Comparison of ENCODE assay signal across 9 mouse cellular contexts in the genomic region with DNA sequence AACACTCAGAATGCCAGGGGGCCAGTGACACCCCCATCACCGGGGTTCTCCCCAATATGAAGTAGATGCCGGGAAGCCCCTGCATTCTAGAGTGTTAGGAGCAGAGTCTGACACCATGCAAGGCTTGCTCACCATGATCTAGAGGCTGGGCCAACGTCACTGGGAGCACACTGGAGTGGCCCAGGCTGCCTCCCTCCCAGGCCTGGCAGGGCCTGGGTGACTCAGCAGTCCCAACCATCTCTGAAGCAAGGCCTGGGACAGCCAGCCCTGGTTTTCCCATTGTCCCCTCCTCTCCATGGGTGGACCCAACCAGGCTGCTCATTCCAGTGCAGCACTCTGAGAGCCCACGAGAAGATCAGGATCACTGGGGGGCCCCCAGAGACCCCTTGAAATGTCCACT. TPM values are rescaled to one million over a fixed set of nuclear protein-coding genes. Genes with fewer than 3 reads are reported as not detected.
DNase-seq lines count a peak whose midpoint lies in the region; ATAC-seq and TF ChIP-seq lines count a peak whose summit lies in the region.
"Had no signal": no experiment of that assay in that cellular context is flagged by ENCODE, and none has a peak within 500 bp of the region (broad histone marks: within the 10 kb centered on the region; RNA-seq: fewer than 3 reads in every experiment).

No protein-coding gene starts in this region.

- H3K79me2 ChIP-seq in CH12.LX (replicated peaks; ENCODE audit: control insufficient read depth, extremely low read depth, insufficient read depth, poor library complexity, severe bottlenecking): no peaks in the 10 kb centered on the region

- dilution Hi-C loops in CH12.LX (cut with MboI; ENCODE audit: extremely low pct_ligation_motif_present, extremely low pct_unique_long_range_greater_than_20kb, low sequenced_read_pairs): no loop called here

- H3K9me3 ChIP-seq in CH12.LX (replicated peaks; ENCODE audit: low read length): peaks cover 5% of the 10 kb centered on the region
- H3K9me3 ChIP-seq in embryonic facial prominence, embryonic 12.5 days: no peaks in the 10 kb centered on the region
- H3K9me3 ChIP-seq in hindbrain, embryonic 14.5 days (ENCODE audit: control insufficient read depth, low read length): no peaks in the 10 kb centered on the region

- no peak overlapping the region for H3K27ac ChIP-seq in CH12.LX (ENCODE audit: insufficient read depth, low read depth)
- peak overlapping the region; percentile 83 for H3K27ac ChIP-seq in embryonic facial prominence, embryonic 12.5 days
- peak overlapping the region; percentile 62 for H3K27ac ChIP-seq in hindbrain, embryonic 14.5 days

- H3K4me2 ChIP-seq in CH12.LX (ENCODE audit: insufficient read depth, low read depth, poor library complexity, severe bottlenecking): 0 out of 2 replicates have a peak overlapping the region, but pooled peaks have one; percentile 42
- peak overlapping the region; percentile 21 for H3K4me2 ChIP-seq in embryonic facial prominence, embryonic 12.5 days (replicated peaks)
- H3K4me2 ChIP-seq in hindbrain, embryonic 14.5 days (replicated peaks): 0 out of 2 replicates have a peak overlapping the region, but pooled peaks have one; percentile 6

- H3K9ac ChIP-seq in CH12.LX (ENCODE audit: insufficient read depth, low read depth): no peak overlapping the region
- H3K9ac ChIP-seq in embryonic facial prominence, embryonic 12.5 days: peak overlapping the region; percentile 24; the same call in 1 of the 2 replicates
- H3K9ac ChIP-seq in hindbrain, embryonic 14.5 days: peak overlapping the region; percentile 20; the same call in 1 of the 2 replicates

- ATAC-seq in embryonic facial prominence, embryonic 12.5 days (ENCODE audit: insufficient number of reproducible peaks, insufficient read depth, low FRiP score, low TSS enrichment): no peak
- ATAC-seq in hindbrain, embryonic 14.5 days (ENCODE audit: low FRiP score): no peak
- no peak for ATAC-seq in monocyte, adult 5-6 weeks (replicated peaks; ENCODE audit: insufficient number of reproducible peaks, low FRiP score, low TSS enrichment, poor library complexity, severe bottlenecking)

- H3K4me3 ChIP-seq in CH12.LX (replicated peaks in 1 of 3; ENCODE audit: low read depth in 2 of 3, low read length in 2 of 3, poor library complexity in 1 of 3): peak overlapping the region in 1 of 3 experiments; percentile 33
- no peak overlapping the region for H3K4me3 ChIP-seq in embryonic facial prominence, embryonic 12.5 days
- no peak overlapping the region for H3K4me3 ChIP-seq in hindbrain, embryonic 14.5 days (replicated peaks; ENCODE audit: low read length)

- no peak for TF ChIP-seq RAD21 in CH12.LX (IDR thresholded peaks at IDR 0.05; ENCODE audit: low read depth, low read length)

- H3K27me3 ChIP-seq in CH12.LX (replicated peaks): peaks cover 12% of the 10 kb centered on the region
- H3K27me3 ChIP-seq in embryonic facial prominence, embryonic 12.5 days: peaks cover 11% of the 10 kb centered on the region; the same call in 1 of the 2 replicates
- no peaks in the 10 kb centered on the region for H3K27me3 ChIP-seq in hindbrain, embryonic 14.5 days (ENCODE audit: control insufficient read depth, insufficient read depth, low read length)

- no peak for TF ChIP-seq EP300 in CH12.LX (IDR thresholded peaks at IDR 0.05; ENCODE audit: low read length)

- H3K36me3 ChIP-seq in CH12.LX (replicated peaks in 1 of 2; ENCODE audit: control insufficient read depth in 1 of 2, insufficient read depth in 1 of 2, low read length in 1 of 2): no peaks in the 10 kb centered on the region
- H3K36me3 ChIP-seq in embryonic facial prominence, embryonic 12.5 days: no peaks in the 10 kb centered on the region
- no peaks in the 10 kb centered on the region; the same call in 1 of the 2 replicates for H3K36me3 ChIP-seq in hindbrain, embryonic 14.5 days (replicated peaks; ENCODE audit: control insufficient read depth, insufficient read depth)

- TF ChIP-seq POLR2A in CH12.LX (IDR thresholded peaks at IDR 0.05; ENCODE audit: low read depth, low read length): no peak

- peaks cover 9 to 47% of the 10 kb centered on the region in 2 experiments for H3K4me1 ChIP-seq in CH12.LX (ENCODE audit: control insufficient read depth in 1 of 2, insufficient read depth in 2 of 2)
- peaks cover 36% of the 10 kb centered on the region for H3K4me1 ChIP-seq in embryonic facial prominence, embryonic 12.5 days
- H3K4me1 ChIP-seq in hindbrain, embryonic 14.5 days (replicated peaks; ENCODE audit: control insufficient read depth, insufficient read depth, low read length): peaks cover 35% of the 10 kb centered on the region

- no peak for TF ChIP-seq CTCF in CH12.LX (conservative IDR thresholded peaks at IDR 0.05 in 1 of 2, IDR thresholded peaks at IDR 0.05 in 1 of 2; ENCODE audit: low read depth in 2 of 2, low read length in 2 of 2)

- in situ Hi-C loops in CH12.LX (cut with MboI; ENCODE audit: low pct_ligation_motif_present, low pct_unique_long_range_greater_than_20kb, low sequenced_read_pairs): loop anchor here (25.0 kb wide), 1 partner anchor 464 kb away; a partner anchor contains a TSS

- DNase-seq in 3134 (ENCODE audit: extremely low read depth, insufficient read length, low spot score): peak; percentile 69
- no peak for DNase-seq in CH12.LX (ENCODE audit: extremely low read depth)
- no peak for DNase-seq in hindbrain, embryonic 14.5 days (ENCODE audit: low spot score)
- no peak for DNase-seq in thymus, adult 18-20 months
- no peak for DNase-seq in kidney, adult 9 months
- DNase-seq in kidney, adult 8-10 months: no peak

- 42% methylated on average over 4 of the region's 4 CpGs for WGBS in embryonic facial prominence, embryonic 12.5 days
- WGBS in hindbrain, embryonic 14.5 days: 25% methylated on average over 4 of the region's 4 CpGs

TF ChIP-seq in CH12.LX, 34 proteins besides CTCF, POLR2A, EP300 and RAD21:
- TF ChIP-seq E2F4 (IDR thresholded peaks at IDR 0.05; ENCODE audit: insufficient replicate concordance, low read depth, low read length) (no peak), SMC3 (IDR thresholded peaks at IDR 0.05; ENCODE audit: low read depth, low read length) (no peak), JUN (IDR thresholded peaks at IDR 0.05; ENCODE audit: insufficient read depth, low read depth, low read length) (no peak), BHLHE40 (IDR thresholded peaks at IDR 0.05; ENCODE audit: low read depth, low read length) (no peak), CHD2 (IDR thresholded peaks at IDR 0.05; ENCODE audit: low read length) (no peak), KAT2A (IDR thresholded peaks at IDR 0.05; ENCODE audit: insufficient replicate concordance, low read length) (no peak), ZMIZ1 (IDR thresholded peaks at IDR 0.05; ENCODE audit: low read depth, low read length) (no peak), CHD1 (IDR thresholded peaks at IDR 0.05; ENCODE audit: low read depth, low read length) (no peak), USF2 (conservative IDR thresholded peaks at IDR 0.05; ENCODE audit: low read depth, low read length) (no peak), RCOR1 (conservative IDR thresholded peaks at IDR 0.05; ENCODE audit: low read depth, low read length) (no peak), USF1 (IDR thresholded peaks at IDR 0.05; ENCODE audit: low read depth, low read length) (no peak), MEF2A (IDR thresholded peaks at IDR 0.05; ENCODE audit: borderline replicate concordance, low read depth, low read length) (no peak), NELFE (IDR thresholded peaks at IDR 0.05; ENCODE audit: low read depth, low read length) (no peak), ELF1 (IDR thresholded peaks at IDR 0.05; ENCODE audit: low read depth, low read length) (no peak), ZC3H11A (IDR thresholded peaks at IDR 0.05; ENCODE audit: low read depth, low read length) (no peak)

RNA-seq across cellular contexts. Expression of a gene that starts 20.4 kb away (rescaled TPM):
- not detected in 2 replicates for total RNA-seq in CH12.LX (2012; rRNA removed)
- not detected in 2 replicates for total RNA-seq in CH12.LX (2014; rRNA removed)
- polyA plus RNA-seq in CH12.LX (2012; ENCODE audit: insufficient read length, low read depth): not detected in 2 replicates
- polyA plus RNA-seq in embryonic facial prominence, embryonic 12.5 days (2016; fragmentation: Nextera tagmentation; extraction: Ambion mirVana): 0.68 and 0.73 TPM in 2 replicates
- polyA plus RNA-seq in hindbrain, embryonic 14.5 days (2014; fragmentation: Nextera tagmentation; extraction: Ambion mirVana): 9.0 and 10.1 TPM in 2 replicates
- 0.29 TPM in 1 of 3 replicates, not detected in the others for total RNA-seq in monocyte, adult 5-6 weeks (2017)
- total RNA-seq: liver, adult 2 months had no signal
- polyA plus RNA-seq: liver, adult 2 months had no signal

RNA-seq across cellular contexts. Expression of a gene that starts 55.5 kb away (rescaled TPM):
- 88.7 and 117 TPM in 2 replicates for total RNA-seq in CH12.LX (2012; rRNA removed)
- total RNA-seq in CH12.LX (2014; rRNA removed): 42.8 and 43.8 TPM in 2 replicates
- 83.7 and 125 TPM in 2 replicates for polyA plus RNA-seq in CH12.LX (2012; ENCODE audit: insufficient read length, low read depth)
- polyA plus RNA-seq in embryonic facial prominence, embryonic 12.5 days (2016; fragmentation: Nextera tagmentation; extraction: Ambion mirVana): 236 and 247 TPM in 2 replicates
- polyA plus RNA-seq in hindbrain, embryonic 14.5 days (2014; fragmentation: Nextera tagmentation; extraction: Ambion mirVana): 136 and 148 TPM in 2 replicates
- total RNA-seq in monocyte, adult 5-6 weeks (2017): 41.0 to 54.9 TPM (median 45.7 TPM) in 3 replicates
